Mouse (Mus musculus) neural tube, embryonic 14.5 days (tissue): ENCODE measurements around the gene Olfr196. TPM values are rescaled to one million over a fixed set of nuclear protein-coding genes. Genes with fewer than 3 reads are reported as not detected.

Experiments
- polyA plus RNA-seq: library from polyadenylated mRNA; unstranded; fragments of >200 nt; fragmentation: Nextera tagmentation; extraction: Ambion mirVana; gene quantifications from 2 replicates; pipeline ENCODE4 v1.2.1, GENCODE M21; 2014

The Olfr196 gene
- polyA plus RNA-seq, 1 experiment from 2014 or later: not detected

Other genes starting within 250 kb of the Olfr196 start
- not detected in 2 replicates for gene Olfr181, start 241.7 kb downstream of the Olfr196 start, polyA plus RNA-seq
- gene Olfr180, start 241.1 kb downstream of the Olfr196 start, polyA plus RNA-seq: not detected in 2 replicates
- gene Olfr183, start 175.1 kb downstream of the Olfr196 start, polyA plus RNA-seq: not detected in 2 replicates
- not detected in 2 replicates for gene Olfr186, start 140.2 kb downstream of the Olfr196 start, polyA plus RNA-seq
- not detected in 2 replicates for gene Olfr187, start 130.7 kb downstream of the Olfr196 start, polyA plus RNA-seq
- gene Olfr190, start 92.4 kb downstream of the Olfr196 start, polyA plus RNA-seq: not detected in 2 replicates
- not detected in 2 replicates for gene Olfr191, start 80.6 kb downstream of the Olfr196 start, polyA plus RNA-seq
- not detected in 2 replicates for gene Olfr193, start 58.6 kb downstream of the Olfr196 start, polyA plus RNA-seq
- gene Olfr194, start 49.4 kb downstream of the Olfr196 start, polyA plus RNA-seq: not detected in 2 replicates
- not detected in 2 replicates for gene Olfr195, start 23.4 kb downstream of the Olfr196 start, polyA plus RNA-seq
- gene Olfr198, start 33.1 kb upstream of the Olfr196 start, polyA plus RNA-seq: not detected in 2 replicates
- gene Olfr199, start 49.3 kb upstream of the Olfr196 start, polyA plus RNA-seq: not detected in 2 replicates
- gene Olfr201, start 102.2 kb upstream of the Olfr196 start, polyA plus RNA-seq: not detected in 2 replicates
- gene Olfr202, start 116.3 kb upstream of the Olfr196 start, polyA plus RNA-seq: not detected in 2 replicates
- not detected in 2 replicates for gene Olfr203, start 128.4 kb upstream of the Olfr196 start, polyA plus RNA-seq
- gene Olfr204, start 147.8 kb upstream of the Olfr196 start, polyA plus RNA-seq: not detected in 2 replicates
- gene Olfr205, start 160.7 kb upstream of the Olfr196 start, polyA plus RNA-seq: not detected in 2 replicates
- not detected in 2 replicates for gene Olfr206, start 178.8 kb upstream of the Olfr196 start, polyA plus RNA-seq
- not detected in 2 replicates for gene Olfr209, start 193.5 kb upstream of the Olfr196 start, polyA plus RNA-seq
- 0.04 TPM in 1 of 2 replicates, not detected in the other for gene Gabrr3, start 236.9 kb upstream of the Olfr196 start, polyA plus RNA-seq